Mouse (Mus musculus) hematopoietic stem cell, adult 5-6 weeks (primary cell): ENCODE data around the gene Mettl27. TPM values are rescaled to one million over a fixed set of nuclear protein-coding genes. Genes with fewer than 3 reads are reported as not detected.

ENCODE experiments used
- ATAC-seq, 2 experiments: fragments of 125-278 bp in 1 of 2; replicated peaks in 1 of 2; 2 replicates each; pipeline ENCODE4 v1.8.0; 2016 to 2017; ENCODE audit warnings: inconsistent platforms in 2 of 2, mild to moderate bottlenecking in 2 of 2, moderate number of reproducible peaks in 2 of 2, low read depth in 1 of 2, moderate TSS enrichment in 1 of 2; ENCODE audit not compliant: low FRiP score in 2 of 2, poor library complexity in 2 of 2, severe bottlenecking in 2 of 2, insufficient read depth in 1 of 2, low TSS enrichment in 1 of 2
- total RNA-seq: library from RNA; stranded (forward); fragments of 172-1452, 232-1000 nt; gene quantifications from 2 replicates; pipeline ENCODE4 v1.2.3, GENCODE M21; 2017

Mettl27 gene
- 13.8 and 20.0 TPM in 2 replicates for total RNA-seq

DNA sequence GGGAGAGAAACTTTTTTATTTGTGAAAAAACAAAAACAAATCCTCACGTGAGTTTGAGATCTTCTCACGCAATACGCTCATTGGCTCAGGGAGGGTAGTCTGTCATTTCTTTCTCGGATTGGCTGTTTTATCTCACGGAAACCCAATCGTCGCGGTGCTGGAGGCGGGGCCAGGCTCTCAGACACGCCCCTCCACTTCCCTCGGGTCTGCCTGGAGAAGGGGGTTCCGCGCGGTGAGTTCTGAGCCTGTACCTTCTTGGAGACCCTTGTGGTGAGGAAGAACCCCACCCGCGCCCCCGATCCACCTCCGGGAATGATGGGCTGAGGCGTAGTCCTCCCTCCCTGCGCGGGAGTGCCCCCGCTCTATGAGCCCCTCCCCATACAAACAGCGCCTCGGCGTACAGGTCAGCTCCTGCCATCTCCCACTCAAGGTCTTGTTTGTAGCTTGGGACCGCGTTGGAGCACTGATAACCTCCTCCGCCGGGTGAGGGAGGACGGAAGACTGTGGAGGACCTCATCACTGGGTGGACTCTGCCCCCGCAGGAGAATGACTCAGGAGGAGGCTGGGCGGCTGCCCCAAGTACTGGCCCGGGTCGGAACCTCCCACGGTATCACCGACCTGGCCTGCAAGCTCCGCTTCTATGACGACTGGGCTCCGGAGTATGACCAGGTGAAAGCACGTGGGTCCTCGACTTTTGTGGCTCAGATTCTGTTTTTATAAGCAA, at the start of gene Mettl27:
TSS of gene Mettl27 (plus strand) at position 190 of the 724 bp plus-strand sequence.
- ATAC-seq, result peak; percentile 94 to 98

DNA sequence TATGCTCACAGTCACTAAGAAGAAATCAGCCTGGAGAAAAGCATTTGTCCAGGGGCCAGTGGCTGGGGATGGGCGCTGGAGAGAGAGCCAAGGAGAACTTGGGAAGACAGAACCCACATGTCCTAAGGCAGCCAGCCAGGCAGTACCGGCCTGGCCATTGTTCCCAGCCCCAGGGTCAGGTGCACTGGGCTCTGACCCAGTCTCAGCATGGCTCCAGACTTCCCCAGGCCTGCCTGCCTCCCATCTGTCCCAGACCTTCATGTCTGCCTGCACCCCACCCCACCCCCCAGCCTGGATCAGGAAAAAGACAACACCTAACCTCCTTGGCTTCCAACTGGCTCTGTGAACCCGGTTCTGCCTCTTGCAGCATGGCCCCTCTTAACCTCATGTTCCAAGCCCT, 49.1 kb upstream of the Mettl27 start:
- ATAC-seq, result no peak

DNA sequence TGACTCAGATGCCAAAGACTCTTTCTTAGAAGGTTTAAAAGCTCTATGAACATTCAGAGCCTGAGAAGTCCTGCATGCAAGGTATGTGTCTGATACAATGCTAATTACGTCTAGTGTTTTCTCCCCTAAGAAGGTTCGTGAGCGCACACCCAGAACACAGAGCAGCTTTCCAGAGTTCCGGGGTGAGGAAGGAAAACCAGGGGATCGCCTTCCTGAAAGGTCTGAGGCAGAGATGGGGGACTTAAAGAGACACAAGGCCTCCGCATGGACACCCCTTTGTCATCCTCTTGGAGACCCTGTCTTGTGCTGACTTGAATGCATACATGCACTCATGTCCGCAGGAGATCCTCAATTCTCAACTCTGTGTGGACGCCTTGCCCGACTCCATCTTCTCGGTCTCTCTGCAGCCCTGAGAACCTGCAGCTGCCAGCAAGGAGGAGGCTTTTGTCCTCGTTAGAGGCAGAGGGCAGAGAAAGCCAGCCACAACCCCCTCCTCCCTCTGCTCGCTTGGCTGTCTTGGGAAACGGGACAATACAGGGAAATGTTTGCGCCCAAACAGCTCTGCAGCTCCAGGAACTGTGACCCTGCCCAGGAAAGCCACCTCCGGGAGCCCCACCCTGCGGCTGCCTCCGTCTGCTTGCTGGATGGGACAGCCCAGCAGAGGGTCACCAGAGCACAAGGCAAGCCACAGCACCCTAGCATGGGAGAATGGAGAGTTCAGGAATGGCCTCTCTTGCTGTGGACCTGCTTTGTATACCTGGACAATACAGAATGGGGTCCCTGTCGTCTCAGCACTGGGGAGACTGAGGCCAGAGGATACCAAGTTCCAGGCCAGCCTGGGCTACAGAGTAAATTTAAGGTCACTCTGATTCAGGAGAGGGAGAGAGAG, 44.5 kb upstream of the Mettl27 start:
- no peak for ATAC-seq

DNA sequence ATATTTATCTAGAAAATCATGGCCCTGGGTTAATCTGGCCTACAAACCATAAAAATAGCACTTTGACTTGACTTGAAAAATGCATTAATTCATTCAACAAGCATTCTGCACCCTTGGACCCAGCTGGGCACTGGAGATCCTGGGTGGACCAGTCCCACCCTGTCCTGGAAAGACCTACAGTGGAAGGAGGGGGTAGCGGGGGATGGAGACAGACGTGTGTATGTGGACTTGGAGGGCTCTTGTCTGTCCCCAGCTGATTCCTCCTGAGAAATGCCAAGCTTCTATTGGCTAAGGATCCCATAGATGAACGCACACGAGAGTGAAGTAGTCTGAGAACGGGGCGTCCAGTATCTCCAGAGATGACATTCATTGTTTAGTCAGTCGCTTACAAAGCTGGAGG, 43.7 kb upstream of the Mettl27 start:
- ATAC-seq, result no peak

DNA sequence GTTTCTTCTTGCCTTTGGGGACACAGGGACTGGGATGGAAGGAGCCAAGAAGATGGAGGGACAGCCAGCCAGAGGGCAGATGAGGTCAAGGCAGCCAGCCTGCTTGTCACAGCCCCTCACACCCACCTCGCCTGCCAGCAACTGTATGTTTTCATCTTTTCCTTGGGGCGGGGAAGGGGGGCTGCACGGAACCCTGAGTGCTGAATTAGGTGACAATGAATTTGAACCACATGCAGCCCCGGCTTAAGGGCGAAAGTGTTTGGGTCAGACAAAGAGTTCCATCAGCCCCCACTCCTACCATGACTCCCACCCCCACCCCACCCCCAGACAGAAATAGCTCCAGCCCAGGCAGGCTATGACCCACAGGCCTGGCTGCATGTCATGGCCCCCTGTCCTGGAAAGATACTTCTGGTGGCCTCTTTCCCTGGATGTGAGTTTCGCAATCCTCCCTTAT, 41.5 kb upstream of the Mettl27 start:
- ATAC-seq, result no peak

DNA sequence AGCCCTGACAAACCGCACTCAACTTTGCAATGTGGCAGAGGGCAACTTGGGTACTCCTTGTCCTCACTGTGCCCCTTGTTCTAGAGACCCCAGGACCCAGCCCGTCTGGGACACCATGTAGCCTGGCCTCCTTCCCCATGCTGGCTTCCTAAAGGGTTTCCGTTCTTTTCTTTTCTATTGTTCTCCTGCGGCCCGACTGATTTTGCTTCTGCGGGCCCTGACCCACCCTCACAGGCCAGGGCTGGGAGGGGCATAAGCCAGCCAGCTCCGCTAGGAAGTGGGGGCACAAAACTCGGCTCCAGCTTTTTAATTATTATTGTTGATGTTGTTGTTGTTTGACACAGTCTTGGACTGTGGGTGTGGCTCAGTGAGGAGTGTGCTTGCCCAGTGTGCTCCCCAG, 40.6 kb upstream of the Mettl27 start:
- ATAC-seq, result no peak

DNA sequence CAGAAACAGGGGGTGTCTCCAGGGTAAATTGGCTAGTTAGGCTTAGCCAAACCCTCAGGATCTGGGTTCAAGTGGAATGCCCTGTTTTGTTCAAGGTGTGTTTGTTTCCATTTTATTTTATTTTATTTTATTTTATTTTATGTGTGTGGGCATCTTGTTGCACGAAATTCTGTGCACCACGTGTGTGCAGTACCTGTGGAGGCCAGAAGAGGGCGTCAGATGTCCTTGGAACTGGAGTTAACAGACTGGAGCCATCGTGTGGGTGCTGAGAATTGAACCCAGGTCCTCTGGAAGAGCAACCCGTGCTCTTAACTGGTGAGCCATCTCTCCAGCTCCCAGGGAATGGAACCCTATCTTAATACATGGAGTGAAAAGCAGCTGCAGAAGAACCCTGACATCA, 39.5 kb upstream of the Mettl27 start:
- no peak for ATAC-seq

DNA sequence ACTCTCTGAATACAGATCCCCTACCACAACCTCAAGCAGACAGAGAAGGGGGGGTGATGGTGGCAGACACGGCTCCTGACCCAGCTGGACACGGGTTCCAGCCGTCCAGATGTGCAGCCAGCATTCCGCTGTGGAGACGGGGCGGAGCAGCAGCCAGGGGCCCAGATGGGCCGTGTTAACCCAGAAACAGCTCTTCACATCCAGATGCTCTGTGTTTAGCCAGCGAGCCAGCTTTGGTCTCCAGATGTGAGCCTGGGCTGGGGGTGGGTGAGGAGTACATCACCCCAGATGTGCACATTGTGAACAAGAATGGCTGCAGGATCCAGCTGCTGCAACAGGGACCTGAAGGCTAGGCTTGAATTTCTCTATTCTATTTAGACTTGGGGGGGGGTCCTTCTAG, 36.9 kb upstream of the Mettl27 start:
- no peak for ATAC-seq

DNA sequence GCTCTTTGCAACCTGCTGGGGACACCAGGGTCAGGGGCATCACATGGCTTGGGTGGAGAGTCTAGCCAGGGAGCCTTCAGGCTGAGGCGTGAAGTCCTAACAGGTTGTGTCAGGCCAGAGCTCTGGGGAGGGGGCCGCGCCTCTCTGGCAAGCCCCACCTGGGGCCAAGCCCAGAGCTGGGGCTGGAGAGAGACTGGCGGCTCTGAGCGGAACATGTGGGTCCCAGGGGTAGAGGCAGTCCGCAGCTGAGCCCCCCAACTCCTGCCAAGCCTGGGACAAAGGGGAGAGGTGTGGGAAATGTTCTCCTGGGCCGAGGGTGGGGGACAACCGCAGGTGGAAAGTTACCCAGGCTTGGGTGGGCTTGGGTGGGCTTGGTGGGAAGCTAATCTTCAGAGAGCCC, 35.2 kb upstream of the Mettl27 start:
- no peak for ATAC-seq

DNA sequence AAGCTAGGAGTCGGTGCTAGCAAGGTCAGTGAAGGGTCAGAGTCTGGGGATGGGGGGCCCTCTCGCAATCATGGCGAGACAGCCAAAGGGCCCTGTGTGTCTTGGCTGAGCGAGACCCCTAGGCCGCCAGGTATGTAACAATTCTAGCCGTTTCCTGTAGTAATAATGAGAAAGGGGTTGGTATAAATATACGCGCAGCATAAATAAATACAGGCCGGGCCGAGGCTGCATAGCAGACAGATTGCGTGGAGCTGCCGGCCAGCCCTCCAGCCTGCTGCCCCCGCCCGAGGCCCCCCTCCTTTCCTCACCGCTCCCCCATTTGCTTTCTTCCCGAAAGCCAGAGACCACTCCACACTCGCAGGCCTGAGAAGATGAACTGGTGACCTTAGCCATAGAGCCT, 34.6 kb upstream of the Mettl27 start:
- ATAC-seq, result no peak

DNA sequence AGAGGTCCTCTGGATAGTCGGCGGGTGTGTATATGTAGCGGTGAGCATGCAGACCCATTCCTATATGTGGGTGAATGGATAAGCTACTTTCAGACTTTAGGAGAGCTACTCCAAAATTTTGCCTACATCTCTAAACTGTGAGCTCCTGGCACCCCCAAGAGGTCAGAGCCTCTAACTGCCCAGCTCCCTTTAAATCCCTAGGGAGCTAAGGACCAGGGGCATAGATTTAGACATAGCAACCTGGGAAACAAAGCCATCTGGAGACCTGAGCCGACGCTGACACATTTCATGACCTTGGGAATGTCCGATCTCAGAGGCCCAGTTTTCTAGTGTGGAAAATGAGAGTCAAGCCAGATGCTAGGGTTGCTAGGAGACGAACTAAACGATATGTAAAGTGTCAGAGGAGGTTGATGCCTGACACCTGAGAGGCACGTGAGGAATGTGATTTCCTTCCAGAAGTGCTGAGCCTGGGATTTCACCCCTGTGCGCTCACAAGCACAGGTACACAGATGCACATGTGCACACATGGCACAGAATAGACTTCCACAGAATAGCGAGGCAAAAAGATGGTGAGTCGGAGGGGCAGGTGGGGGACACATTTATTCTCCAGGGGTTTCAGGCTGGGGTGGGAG, 31.0 kb upstream of the Mettl27 start:
- no peak for ATAC-seq

DNA sequence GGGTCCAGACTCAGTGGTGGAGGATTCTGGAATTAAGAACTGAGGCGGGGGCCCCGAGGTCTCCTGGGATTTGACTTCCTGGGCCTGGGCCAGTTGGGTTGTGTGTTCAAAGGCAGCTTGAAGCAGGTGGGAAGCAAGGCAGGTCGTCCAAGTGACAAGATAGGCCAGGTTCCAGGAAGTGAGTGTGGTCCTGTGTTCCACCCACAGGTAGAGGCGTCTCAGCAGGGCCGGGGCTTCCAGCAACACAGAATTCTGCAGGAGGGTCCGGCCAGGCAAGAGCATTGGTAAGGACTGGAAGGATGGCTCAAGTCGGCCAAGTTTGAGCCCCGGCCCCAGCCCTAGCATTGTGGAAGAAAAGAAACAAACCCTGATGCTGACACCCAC, 30.5 kb upstream of the Mettl27 start:
- no peak for ATAC-seq

DNA sequence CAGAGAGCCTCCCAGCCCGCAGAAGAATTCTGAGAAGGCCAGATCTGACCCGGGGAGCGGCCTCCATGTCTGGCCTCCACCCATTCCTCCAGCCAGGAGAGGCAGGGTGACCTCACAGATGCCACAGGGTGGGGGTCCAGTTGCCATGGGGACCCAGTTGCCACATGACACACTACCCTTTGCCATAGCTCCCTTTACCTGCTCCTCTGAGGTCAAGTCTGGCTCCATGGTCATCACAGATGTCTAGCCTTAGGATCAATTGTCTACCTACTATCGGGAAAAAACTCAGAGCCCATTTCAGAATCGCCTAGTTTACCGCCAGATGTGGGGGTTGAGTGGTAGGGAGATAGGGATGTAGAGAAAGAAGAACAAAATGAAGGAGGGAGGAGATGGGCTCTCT, 25.5 kb upstream of the Mettl27 start, which contains the start of gene Tmem270:
TSS of gene Tmem270 (minus strand) at position 101 of the 400 bp plus-strand sequence.
- no peak for ATAC-seq

DNA sequence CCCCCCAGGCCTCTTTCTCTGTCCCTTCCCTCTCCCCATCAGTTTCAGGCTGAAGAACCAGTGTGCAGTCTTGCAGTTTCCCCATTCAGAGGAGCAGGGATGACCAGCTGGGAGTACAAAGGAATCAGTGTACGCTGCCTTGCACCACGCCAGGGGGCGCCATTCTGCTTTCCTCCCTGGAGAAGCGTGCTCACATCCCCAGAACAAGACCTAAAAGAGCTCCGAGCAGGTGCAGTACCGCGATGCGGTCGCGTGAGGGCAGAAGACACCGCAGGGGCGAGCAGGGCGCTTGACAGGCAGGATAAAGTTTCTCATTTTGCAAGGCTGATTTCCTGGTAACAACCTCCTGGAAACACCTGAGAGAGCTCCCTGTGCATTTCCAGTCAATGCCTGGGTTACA, 25.0 kb upstream of the Mettl27 start:
- peak; percentile 94 to 97 for ATAC-seq

DNA sequence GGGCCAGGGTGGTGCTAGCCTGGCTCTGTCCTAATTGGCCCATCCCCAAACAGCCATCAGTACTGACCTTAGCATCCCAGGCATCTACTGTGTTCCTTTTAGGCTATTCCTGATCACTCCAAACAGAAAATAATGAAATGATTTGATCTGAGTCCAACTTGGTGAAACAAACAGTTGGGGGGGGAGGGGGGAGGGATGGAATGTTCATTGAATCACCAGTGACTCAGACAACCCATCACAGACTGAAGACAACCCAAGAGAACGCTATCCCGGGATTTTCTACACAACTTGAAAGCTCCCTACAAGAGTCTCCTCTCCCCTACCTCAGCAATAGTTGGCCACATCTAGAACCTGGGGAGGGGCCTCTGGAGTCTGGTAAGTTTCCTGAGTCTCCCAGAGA, 20.3 kb upstream of the Mettl27 start:
- no peak for ATAC-seq

DNA sequence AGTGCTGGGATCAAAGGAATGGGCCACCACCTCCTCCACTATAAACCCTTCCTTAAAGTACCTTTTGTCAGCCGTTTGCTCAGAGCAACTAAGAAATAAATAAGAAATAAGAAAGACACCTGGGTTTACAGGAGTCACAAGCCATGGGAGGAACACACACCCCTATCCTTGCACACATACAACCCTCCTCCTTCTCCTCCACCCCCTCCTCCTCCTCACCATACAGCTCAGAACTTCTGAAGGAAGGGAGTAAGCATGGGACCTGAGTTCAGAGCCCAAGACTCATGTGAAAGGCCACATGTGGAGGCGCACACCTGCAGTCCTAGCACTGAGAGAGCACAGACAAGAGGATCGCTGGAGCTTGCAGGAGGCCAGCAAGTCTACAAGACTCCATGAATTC, 18.8 kb upstream of the Mettl27 start:
- ATAC-seq, result no peak

DNA sequence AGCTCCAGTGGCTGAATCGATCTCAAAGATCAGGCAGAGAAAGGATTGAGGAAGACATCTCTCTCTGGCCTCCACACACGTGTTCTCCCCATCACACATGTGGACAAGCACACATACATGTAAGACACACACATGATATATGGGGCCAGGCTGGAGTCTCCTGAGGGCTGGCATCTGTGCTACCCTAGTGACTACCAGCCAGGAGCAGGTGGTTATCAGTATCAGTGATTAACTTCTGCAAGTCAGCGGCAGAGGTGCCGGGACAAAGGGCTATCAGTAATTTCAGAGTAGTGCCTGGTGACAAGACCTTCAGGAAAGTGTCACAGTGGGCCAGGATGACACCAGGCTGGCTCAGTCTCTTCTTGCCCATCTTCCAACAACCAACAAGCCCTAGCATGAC, 18.4 kb upstream of the Mettl27 start:
- ATAC-seq, result no peak

DNA sequence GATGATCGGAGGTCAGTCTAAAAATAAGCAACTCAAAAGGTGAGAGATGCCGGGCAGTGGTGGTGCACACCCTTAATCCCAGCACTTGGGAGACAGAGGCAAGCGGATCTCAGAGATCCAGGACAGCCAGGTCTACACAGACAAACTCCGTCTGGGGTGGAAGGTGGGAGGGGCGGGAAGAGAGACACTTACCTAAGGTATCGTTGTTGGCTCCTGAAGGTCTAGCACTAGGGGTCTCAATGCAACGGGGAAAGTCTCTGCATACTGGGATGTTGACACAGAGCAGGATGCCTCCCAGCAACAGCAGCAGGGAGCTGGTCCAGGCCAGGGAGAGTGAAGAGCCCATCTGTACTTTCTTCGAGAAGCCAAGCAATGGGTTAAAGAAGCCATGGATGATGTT, 17.7 kb upstream of the Mettl27 start:
- no peak for ATAC-seq
